Mouse (Mus musculus) liver, embryonic 15.5 days (tissue): ENCODE data around the gene Anxa6. TPM values are rescaled to one million over a fixed set of nuclear protein-coding genes. Genes with fewer than 3 reads are reported as not detected.

Source experiments
- ATAC-seq: fragments of 200-750 bp; cut with Nextera tagmentation; 2 replicates; pipeline ENCODE4 v1.8.0; 2017; ENCODE audit warnings: moderate number of reproducible peaks, mild to moderate bottlenecking, moderate library complexity; ENCODE audit not compliant: insufficient read depth
- H3K27ac ChIP-seq: fragments of 300-500 bp; sonication (generic); replicated peaks from 2 replicates; pipeline ENCODE4 v1.5.1; 2015; ENCODE audit warnings: mild to moderate bottlenecking, inconsistent platforms
- H3K27me3 ChIP-seq: fragments of 300-500 bp; sonication (generic); 2 replicates; pipeline ENCODE4 v1.6.1; 2015; ENCODE audit warnings: mild to moderate bottlenecking, inconsistent platforms
- H3K36me3 ChIP-seq: fragments of 300-500 bp; sonication (generic); replicated peaks from 2 replicates; pipeline ENCODE4 v1.6.1; 2015; ENCODE audit warnings: moderate library complexity, mild to moderate bottlenecking, inconsistent platforms
- H3K4me1 ChIP-seq: fragments of 300-500 bp; sonication (generic); replicated peaks from 2 replicates; pipeline ENCODE4 v1.6.1; 2015; ENCODE audit warnings: inconsistent platforms
- H3K4me2 ChIP-seq: fragments of 300-500 bp; sonication (generic); 2 replicates; pipeline ENCODE4 v1.6.1; 2015; ENCODE audit warnings: moderate library complexity, mild to moderate bottlenecking, inconsistent platforms
- H3K4me3 ChIP-seq: fragments of 300-500 bp; sonication (generic); replicated peaks from 2 replicates; pipeline ENCODE4 v1.5.1; 2015; ENCODE audit warnings: mild to moderate bottlenecking, inconsistent platforms
- H3K9ac ChIP-seq: fragments of 300-500 bp; sonication (generic); 2 replicates; pipeline ENCODE4 v1.6.1; 2015; ENCODE audit warnings: moderate library complexity, mild to moderate bottlenecking, inconsistent platforms
- H3K9me3 ChIP-seq: fragments of 300-500 bp; sonication (generic); replicated peaks from 2 replicates; pipeline ENCODE4 v1.6.1; 2016; ENCODE audit warnings: inconsistent platforms
- WGBS: fragments of 180-500 bp; shearing (Covaris S2); methylation state at CpG from one replicate; pipeline ENCODE4 v1.1.7; 2015; ENCODE audit warnings: mixed read lengths; ENCODE audit not compliant: insufficient replicate concordance; 5-methylcytosine and 5-hydroxymethylcytosine counted together
- polyA plus RNA-seq: library from polyadenylated mRNA; unstranded; fragments of >200 nt; fragmentation: Nextera tagmentation; extraction: Ambion mirVana; gene quantifications from 2 replicates; pipeline ENCODE4 v1.2.1, GENCODE M21; 2015

The Anxa6 gene
- polyA plus RNA-seq, 1 experiment from 2014 or later = 54.2 TPM

GRCm38 (mm10) chr11:55031211-55031990 is 1.8 kb downstream of the Anxa6 start:
- Histone ChIP-seq H3K27me3 (peaks cover 8% of the 10 kb centered on the region; the same call in 1 of the 2 replicates), H3K36me3 (no peaks in the 10 kb centered on the region), H3K9me3 (no peaks in the 10 kb centered on the region), H3K4me1 (peaks cover 53% of the 10 kb centered on the region), H3K27ac (0 out of 2 replicates have a peak overlapping the region, but pooled peaks have one; percentile 30), H3K9ac (no peak overlapping the region), H3K4me3 (peak overlapping the region; percentile 62), H3K4me2 (peak overlapping the region; percentile 77)
- 19% methylated on average over 10 of the region's 10 CpGs for WGBS
- ATAC-seq = no peak

- Histone ChIP-seq H3K36me3 (no peaks in the 10 kb centered on the region), H3K27me3 (peaks cover 6% of the 10 kb centered on the region; the same call in 1 of the 2 replicates), H3K4me1 (peaks cover 69% of the 10 kb centered on the region), H3K9me3 (no peaks in the 10 kb centered on the region), H3K9ac (no peak overlapping the region), H3K4me3 (no peak overlapping the region), H3K27ac (peak overlapping the region; percentile 39), H3K4me2 (peak overlapping the region; percentile 19; the same call in 1 of the 2 replicates)
- WGBS = 37% methylated on average over 2 of the region's 2 CpGs
- no peak for ATAC-seq
These were observed 4.7 kb downstream of the Anxa6 start for GRCm38 (mm10) chr11:55028509-55028908.

- Histone ChIP-seq H3K27ac (0 out of 2 replicates have a peak overlapping the region, but pooled peaks have one; percentile 5), H3K27me3 (no peaks in the 10 kb centered on the region), H3K4me3 (no peak overlapping the region), H3K4me1 (peaks cover 69% of the 10 kb centered on the region), H3K36me3 (no peaks in the 10 kb centered on the region), H3K9ac (no peak overlapping the region), H3K9me3 (no peaks in the 10 kb centered on the region), H3K4me2 (no peak overlapping the region; the same call in 1 of the 2 replicates)
- ATAC-seq = no peak
- 52% methylated on average over 2 of the region's 2 CpGs for WGBS
These were observed 5.9 kb downstream of the Anxa6 start for GRCm38 (mm10) chr11:55027204-55027855.

GRCm38 (mm10) chr11:55025896-55026295 is 7.3 kb downstream of the Anxa6 start:
- WGBS = 79% methylated on average over 4 of the region's 4 CpGs
- no peak overlapping the region for H3K4me2 ChIP-seq
- no peaks in the 10 kb centered on the region for H3K27me3 ChIP-seq
- no peaks in the 10 kb centered on the region for H3K36me3 ChIP-seq
- no peak overlapping the region for H3K4me3 ChIP-seq
- ATAC-seq = no peak
- H3K4me1 ChIP-seq = peaks cover 69% of the 10 kb centered on the region
- H3K27ac ChIP-seq = no peak overlapping the region
- no peak overlapping the region for H3K9ac ChIP-seq
- no peaks in the 10 kb centered on the region for H3K9me3 ChIP-seq

DNA sequence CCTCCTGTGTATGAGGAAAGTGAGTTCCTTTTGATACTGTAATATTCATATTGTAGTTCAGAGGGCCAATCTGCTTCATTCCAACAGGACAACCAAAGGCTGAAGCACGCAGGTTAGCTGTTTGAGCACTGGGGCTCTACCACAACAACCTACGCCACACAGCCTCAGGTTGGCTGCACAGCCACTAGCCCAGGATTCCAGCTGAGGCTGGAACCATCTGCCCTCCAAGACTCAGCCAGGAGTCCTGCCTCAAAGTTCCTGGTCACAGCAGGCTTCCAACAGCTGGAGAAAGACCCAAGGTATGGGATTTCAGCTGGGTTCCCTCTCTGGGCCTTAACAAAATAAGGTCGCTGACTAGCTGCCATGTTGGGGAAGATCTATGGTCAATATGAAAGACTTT is 9.7 kb downstream of the Anxa6 start:
- Histone ChIP-seq H3K9ac (no peak overlapping the region), H3K36me3 (0 out of 2 replicates have a peak, but pooled peaks cover 3% of the 10 kb centered on the region), H3K9me3 (no peaks in the 10 kb centered on the region), H3K4me3 (no peak overlapping the region), H3K27me3 (no peaks in the 10 kb centered on the region), H3K4me2 (peak overlapping the region; percentile 34), H3K27ac (peak overlapping the region; percentile 66), H3K4me1 (peaks cover 76% of the 10 kb centered on the region)
- 59% methylated on average over 3 of the region's 3 CpGs for WGBS
- ATAC-seq = no peak

DNA sequence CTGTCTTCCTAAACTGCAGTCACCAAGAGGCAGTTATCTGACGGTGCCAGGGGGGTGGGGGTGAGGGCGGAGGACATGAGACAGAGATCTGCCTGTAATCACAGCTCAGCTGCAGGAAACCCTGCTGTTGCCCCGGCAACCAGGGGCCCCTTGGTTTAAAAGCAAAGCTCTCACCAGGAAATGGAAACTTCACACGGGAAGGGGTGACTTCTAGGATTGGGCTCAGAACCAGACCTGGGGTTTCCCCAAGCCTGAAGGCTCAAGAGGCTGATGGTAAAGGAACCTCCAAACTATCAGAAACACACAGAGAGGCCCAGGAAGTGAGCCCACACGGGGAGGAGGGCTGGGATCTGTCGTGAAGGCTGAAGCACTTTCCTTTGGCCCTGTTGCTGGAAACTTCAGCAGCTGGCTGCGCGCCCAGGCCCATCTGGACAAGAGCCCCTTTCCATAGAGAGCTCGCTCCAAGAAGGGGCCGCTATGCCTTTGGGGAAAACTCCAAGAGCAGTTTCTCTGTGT is 10.1 kb downstream of the Anxa6 start:
- Histone ChIP-seq H3K9me3 (no peaks in the 10 kb centered on the region), H3K9ac (no peak overlapping the region), H3K4me1 (peaks cover 76% of the 10 kb centered on the region), H3K36me3 (peaks cover 6% of the 10 kb centered on the region; the same call in 1 of the 2 replicates), H3K4me2 (peak overlapping the region; percentile 34), H3K27me3 (no peaks in the 10 kb centered on the region), H3K27ac (peak overlapping the region; percentile 66), H3K4me3 (no peak overlapping the region)
- WGBS = 11% methylated on average over 10 of the region's 10 CpGs
- peak; percentile 58 for ATAC-seq

- Histone ChIP-seq H3K27me3 (no peaks in the 10 kb centered on the region), H3K4me2 (peak overlapping the region; percentile 34), H3K27ac (0 out of 2 replicates have a peak overlapping the region, but pooled peaks have one; percentile 5), H3K36me3 (peaks cover 9% of the 10 kb centered on the region; the same call in 1 of the 2 replicates), H3K4me3 (no peak overlapping the region), H3K9ac (no peak overlapping the region), H3K4me1 (peaks cover 73% of the 10 kb centered on the region), H3K9me3 (no peaks in the 10 kb centered on the region)
- 35% methylated on average over 5 of the region's 5 CpGs for WGBS
- ATAC-seq = no peak
These were observed 10.7 kb downstream of the Anxa6 start for GRCm38 (mm10) chr11:55022508-55022907.

DNA sequence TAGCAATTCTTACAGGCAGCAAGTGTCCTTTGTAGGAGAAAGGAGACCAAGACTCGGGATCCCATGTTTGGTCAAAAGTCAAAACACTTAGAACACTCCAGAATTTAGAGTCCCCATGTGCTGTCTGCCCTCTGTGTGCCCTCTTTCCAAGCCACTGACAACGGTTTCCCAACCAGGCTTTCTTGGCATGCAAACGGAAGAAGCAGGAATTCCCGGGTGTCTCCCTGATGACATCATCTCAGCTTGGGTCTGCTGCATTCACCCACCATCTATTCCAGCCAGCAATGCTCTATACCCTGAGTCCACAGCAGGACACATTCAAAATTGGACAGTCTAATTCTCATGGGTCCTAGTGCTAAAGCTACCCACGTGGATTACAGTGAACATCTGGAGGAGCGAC is 11.4 kb downstream of the Anxa6 start:
- Histone ChIP-seq H3K9ac (no peak overlapping the region), H3K4me3 (no peak overlapping the region), H3K36me3 (peaks cover 9% of the 10 kb centered on the region; the same call in 1 of the 2 replicates), H3K4me2 (no peak overlapping the region), H3K27me3 (no peaks in the 10 kb centered on the region), H3K4me1 (peaks cover 67% of the 10 kb centered on the region), H3K9me3 (no peaks in the 10 kb centered on the region), H3K27ac (no peak overlapping the region)
- no peak for ATAC-seq
- WGBS = 47% methylated on average over 6 of the region's 6 CpGs

DNA sequence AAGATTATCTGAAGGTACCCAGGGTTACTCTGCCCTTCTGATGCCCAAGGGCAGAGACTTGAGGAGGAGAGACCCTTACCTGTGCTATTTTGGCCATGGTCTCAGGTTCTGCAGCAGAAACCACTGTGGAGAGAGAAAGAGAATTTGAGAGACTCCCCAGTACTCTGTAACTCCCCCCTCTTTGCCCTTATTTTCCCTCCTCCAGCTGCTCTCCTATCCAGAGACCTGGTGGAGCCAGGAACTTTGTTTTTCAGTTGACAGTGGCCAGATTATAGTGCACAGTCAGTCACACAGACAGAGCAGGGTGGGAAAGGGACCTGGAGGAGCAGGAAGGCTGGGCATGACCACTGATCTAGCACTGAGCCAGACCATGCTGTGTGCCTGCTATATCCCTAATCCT is 11.8 kb downstream of the Anxa6 start:
- no peak overlapping the region for H3K4me3 ChIP-seq
- no peak overlapping the region for H3K27ac ChIP-seq
- H3K9me3 ChIP-seq = no peaks in the 10 kb centered on the region
- no peak overlapping the region for H3K4me2 ChIP-seq
- peaks cover 9% of the 10 kb centered on the region; the same call in 1 of the 2 replicates for H3K36me3 ChIP-seq
- no peak for ATAC-seq
- H3K27me3 ChIP-seq = no peaks in the 10 kb centered on the region
- H3K4me1 ChIP-seq = peaks cover 64% of the 10 kb centered on the region
- no peak overlapping the region for H3K9ac ChIP-seq

DNA sequence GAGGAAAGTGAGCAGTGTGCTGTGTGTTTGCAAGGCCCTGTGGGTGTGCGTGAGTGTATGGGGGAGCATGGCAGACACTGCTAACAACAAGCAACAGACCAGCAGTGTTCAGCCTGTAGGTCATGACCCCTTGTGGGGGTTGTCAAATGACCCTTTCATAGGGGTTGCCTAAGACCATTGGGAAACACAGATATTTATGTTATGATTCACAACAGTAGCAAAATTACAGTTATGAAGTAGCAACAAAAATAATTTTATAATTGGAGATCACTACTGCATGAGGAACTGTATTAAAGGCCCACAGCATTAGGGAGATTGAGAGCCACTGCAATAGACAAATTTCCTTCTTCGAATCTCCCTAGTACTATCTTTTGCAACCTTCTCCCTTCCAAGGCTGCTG is 13.5 kb downstream of the Anxa6 start:
- Histone ChIP-seq H3K36me3 (peaks cover 16% of the 10 kb centered on the region; the same call in 1 of the 2 replicates), H3K4me3 (no peak overlapping the region), H3K4me2 (no peak overlapping the region), H3K27me3 (no peaks in the 10 kb centered on the region), H3K4me1 (peaks cover 63% of the 10 kb centered on the region), H3K27ac (no peak overlapping the region), H3K9ac (no peak overlapping the region), H3K9me3 (no peaks in the 10 kb centered on the region)
- 69% methylated on average over 2 of the region's 2 CpGs for WGBS
- no peak for ATAC-seq

GRCm38 (mm10) chr11:55018034-55018433 is 15.2 kb downstream of the Anxa6 start:
- Histone ChIP-seq H3K27me3 (no peaks in the 10 kb centered on the region), H3K27ac (no peak overlapping the region), H3K9me3 (no peaks in the 10 kb centered on the region), H3K4me1 (peaks cover 46% of the 10 kb centered on the region), H3K4me3 (no peak overlapping the region), H3K4me2 (no peak overlapping the region), H3K36me3 (peaks cover 19% of the 10 kb centered on the region; the same call in 1 of the 2 replicates), H3K9ac (no peak overlapping the region)
- WGBS = 56% methylated on average over 6 of the region's 6 CpGs
- no peak for ATAC-seq
